Mouse (Mus musculus): ENCODE data around the gene 4930507D05Rik. TPM values are rescaled to one million over a fixed set of nuclear protein-coding genes. Genes with fewer than 3 reads are reported as not detected.

Gene 4930507D05Rik
- total RNA-seq (2023), result 0.95 TPM

GRCm38 (mm10) chr10:62449364-62450279 is at the start of gene 4930507D05Rik, which contains the start of gene Supv3l1:
Gene 4930507D05Rik, plus strand, starts transcription at chr10:62449489.
Gene Supv3l1, minus strand, starts transcription at chr10:62449738.

GRCm38 (mm10) chr10:62422255-62422654 is 27.0 kb upstream of the 4930507D05Rik start, which contains the start of gene Hkdc1:
Gene Hkdc1, minus strand, starts transcription at chr10:62422491.

GRCm38 (mm10) chr10:62486618-62487415 is 37.5 kb downstream of the 4930507D05Rik start, which contains the start of gene Vps26a:
Gene Vps26a, minus strand, starts transcription at chr10:62486805.

Other genes starting within 250 kb of the 4930507D05Rik start
- gene Tspan15, start 218.2 kb upstream of the 4930507D05Rik start, total RNA-seq (2023), result 5.7 TPM
- gene Tacr2, start 197.1 kb upstream of the 4930507D05Rik start, total RNA-seq (2023), result not detected
- 67.3 TPM for gene Hk1, start 69.6 kb upstream of the 4930507D05Rik start, total RNA-seq (2023)
- not detected for gene Hkdc1, start 27.0 kb upstream of the 4930507D05Rik start, total RNA-seq (2023)
- gene Supv3l1, start 249 bp downstream of the 4930507D05Rik start, total RNA-seq (2023), result 23.4 TPM
- gene Vps26a, start 37.3 kb downstream of the 4930507D05Rik start, total RNA-seq (2023), result 23.9 TPM
- gene Srgn, start 78.0 kb downstream of the 4930507D05Rik start, total RNA-seq (2023), result 418 TPM
- 23.9 TPM for gene Kif1bp, start 129.0 kb downstream of the 4930507D05Rik start, total RNA-seq (2023)
- gene Ddx21, start 152.8 kb downstream of the 4930507D05Rik start, total RNA-seq (2023), result 145 TPM
- 156 TPM for gene Ddx50, start 201.7 kb downstream of the 4930507D05Rik start, total RNA-seq (2023)